In genomic region chr14:106011991-106012427, GRCm38 (mm10) we compare ENCODE assay signal across 9 mouse cellular contexts.
DNase-seq lines count a peak whose midpoint lies in the region; TF ChIP-seq lines count a peak whose summit lies in the region.
"Had no signal": no experiment of that assay in that cellular context is flagged by ENCODE, and none has a peak within 500 bp of the region (broad histone marks: within the 10 kb centered on the region; RNA-seq: fewer than 3 reads in every experiment).

No protein-coding gene starts in this region.

- no peaks in the 10 kb centered on the region for H3K27me3 ChIP-seq in myocyte (ENCODE audit: control insufficient read depth, insufficient read depth, insufficient read length)
- H3K27me3 ChIP-seq: hindbrain, embryonic 15.5 days had no signal

- no peaks in the 10 kb centered on the region for H3K79me2 ChIP-seq in myocyte (ENCODE audit: control insufficient read depth, insufficient read depth)

- H3K27ac ChIP-seq in left cerebral cortex, adult 2 months = peak overlapping the region; percentile 65; the same call in 1 of the 2 replicates
- H3K27ac ChIP-seq in bone marrow macrophage, adult 2 months (ENCODE audit: insufficient read depth, low read depth, low read length) = peak overlapping the region; percentile 56
- H3K27ac ChIP-seq: hindbrain, embryonic 15.5 days had no signal

- H3K36me3 ChIP-seq in myocyte (ENCODE audit: control insufficient read depth, insufficient read depth) = no peaks in the 10 kb centered on the region
- H3K36me3 ChIP-seq: hindbrain, embryonic 15.5 days had no signal

- H3K4me1 ChIP-seq in bone marrow macrophage, adult 2 months (ENCODE audit: control insufficient read depth, insufficient read depth, low read length) = peaks cover 14% of the 10 kb centered on the region
- H3K4me1 ChIP-seq: hindbrain, embryonic 15.5 days had no signal

- TF ChIP-seq POLR2A in bone marrow macrophage, adult 2 months (IDR thresholded peaks at IDR 0.05; ENCODE audit: borderline replicate concordance, low read depth, low read length) = no peak
- no peak for TF ChIP-seq POLR2A in myocyte (IDR thresholded peaks at IDR 0.05; ENCODE audit: insufficient read length, low read depth)

- intact Hi-C loops in left cerebral cortex, adult 2 months (cut with DNase I) = loop anchor here (5.0 kb wide), 1 partner anchor 55 kb away; no protein-coding TSS in a partner anchor
- intact Hi-C loops in left cerebral cortex, postnatal 4 days (cut with DNase I) = no loop called here
- intact Hi-C loops in heart, postnatal 25 days (cut with DNase I) = no loop called here

- peak; percentile 11 to 24 for DNase-seq in left cerebral cortex, adult 2 months (ENCODE audit: extremely low spot score in 1 of 2, low spot score in 2 of 2)
- DNase-seq in left cerebral cortex, postnatal 4 days = no peak
- DNase-seq in heart, postnatal 25 days (ENCODE audit: low spot score) = peak; percentile 48
- no peak for DNase-seq in retina, postnatal 1 day
- no peak for DNase-seq in spleen, postnatal 4 days (ENCODE audit: low spot score in 2 of 2)
- DNase-seq in spleen, postnatal 14 days (ENCODE audit: low spot score in 2 of 2) = no peak

- no peak overlapping the region for H3ac ChIP-seq in myocyte (ENCODE audit: control insufficient read depth, insufficient read length)

- TF ChIP-seq CTCF in left cerebral cortex, adult 2 months (IDR thresholded peaks at IDR 0.05) = no peak
- no peak for TF ChIP-seq CTCF in bone marrow macrophage, adult 2 months (IDR thresholded peaks at IDR 0.05; ENCODE audit: low read depth, low read length)

- no peak overlapping the region for H3K4me3 ChIP-seq in left cerebral cortex, adult 2 months
- no peak overlapping the region for H3K4me3 ChIP-seq in bone marrow macrophage, adult 2 months (ENCODE audit: insufficient read depth, low read length)
- no peak overlapping the region for H3K4me3 ChIP-seq in myocyte
- H3K4me3 ChIP-seq: hindbrain, embryonic 15.5 days had no signal

- H3K4me2 ChIP-seq in myocyte (ENCODE audit: low read depth) = peak overlapping the region; percentile 49
- H3K4me2 ChIP-seq: hindbrain, embryonic 15.5 days had no signal

TF ChIP-seq in myocyte, 11 proteins besides CTCF, POLR2A, EP300 and RAD21:
- TF ChIP-seq TCF3 (IDR thresholded peaks at IDR 0.05; ENCODE audit: insufficient read length, low read depth) (no peak), MAX (IDR thresholded peaks at IDR 0.05; ENCODE audit: low read depth) (no peak), MYOG (IDR thresholded peaks at IDR 0.05; ENCODE audit: control insufficient read depth in 1 of 3, insufficient read depth in 1 of 3, insufficient read length in 2 of 3, low read depth in 2 of 3) (no peak), POLR2AphosphoS2 (IDR thresholded peaks at IDR 0.05; ENCODE audit: insufficient read length, low read depth) (no peak), MYOD1 (IDR thresholded peaks at IDR 0.05; ENCODE audit: control insufficient read depth in 1 of 3, insufficient read length in 2 of 3, low read depth in 2 of 3) (peak in 1 of 3 experiments; percentile 11), CEBPB (IDR thresholded peaks at IDR 0.05; ENCODE audit: insufficient read depth, poor library complexity, severe bottlenecking) (no peak), USF1 (IDR thresholded peaks at IDR 0.05; ENCODE audit: low read depth) (peak; percentile 91)
TF ChIP-seq in myocyte: peak in this region for 2.

Comparison
In these comparisons a context has a peak if more than half of its experiments do, and no peak if none do; other contexts are left out.
1. DNase-seq: peak in left cerebral cortex, adult 2 months (2 of 2) and heart, postnatal 25 days (single experiment); none in left cerebral cortex, postnatal 4 days (single experiment), retina, postnatal 1 day (single experiment), spleen, postnatal 4 days (0 of 2) and spleen, postnatal 14 days (0 of 2).